Mouse (Mus musculus) forebrain, postnatal 0 days (tissue): ENCODE measurements around the gene Thrap3. TPM values are rescaled to one million over a fixed set of nuclear protein-coding genes. Genes with fewer than 3 reads are reported as not detected.

Experiments used
- ATAC-seq: fragments of 200-750 bp; cut with Nextera tagmentation; 2 replicates; pipeline ENCODE4 v1.8.0; 2017; ENCODE audit warnings: mild to moderate bottlenecking, moderate library complexity
- DNase-seq: peaks from one replicate; pipeline ENCODE4 v3.0.0-alpha.2; 2015
- H3K27ac ChIP-seq: fragments of 300-500 bp; sonication (generic); 2 replicates; pipeline ENCODE4 v1.5.1; 2014; ENCODE audit warnings: low read depth, mild to moderate bottlenecking, antibody characterized with exemption, low read length, moderate library complexity, mixed read lengths
- H3K27me3 ChIP-seq: fragments of 300-500 bp; sonication (generic); 2 replicates; pipeline ENCODE4 v1.6.1; 2014; ENCODE audit warnings: mild to moderate bottlenecking, low read length, mixed read lengths; ENCODE audit not compliant: insufficient read depth
- H3K36me3 ChIP-seq: fragments of 300-500 bp; sonication (generic); 2 replicates; pipeline ENCODE4 v1.6.1; 2014; ENCODE audit warnings: mild to moderate bottlenecking, moderate library complexity; ENCODE audit not compliant: insufficient read depth
- H3K4me1 ChIP-seq: fragments of 300-500 bp; sonication (generic); 2 replicates; pipeline ENCODE4 v1.6.1; 2014; ENCODE audit warnings: antibody characterized with exemption; ENCODE audit not compliant: insufficient read depth
- H3K4me2 ChIP-seq: fragments of 300-500 bp; sonication (generic); 2 replicates; pipeline ENCODE4 v1.6.1; 2014; ENCODE audit warnings: low read depth, mild to moderate bottlenecking, moderate library complexity
- H3K4me3 ChIP-seq: fragments of 300-500 bp; sonication (generic); 2 replicates; pipeline ENCODE4 v1.5.1; 2014; ENCODE audit warnings: low read depth, low read length, mixed read lengths
- H3K9ac ChIP-seq: fragments of 300-500 bp; sonication (generic); 2 replicates; pipeline ENCODE4 v1.6.1; 2014; ENCODE audit warnings: mild to moderate bottlenecking
- H3K9me3 ChIP-seq: fragments of 300-500 bp; sonication (generic); 2 replicates; pipeline ENCODE4 v1.6.1; 2016; ENCODE audit warnings: low read length
- CTCF ChIP-seq: sonication (generic); IDR thresholded peaks from 2 replicates; pipeline ENCODE4 v1.5.1; 2016; ENCODE audit warnings: antibody characterized with exemption, control low read depth, low read depth
- WGBS: fragments of 180-500 bp; shearing (Covaris S2); extraction: QIAGEN DNeasy Blood & Tissue Kit; methylation state at CpG from one replicate; pipeline ENCODE4 v1.1.7; 2014; 5-methylcytosine and 5-hydroxymethylcytosine counted together
- polyA plus RNA-seq: library from polyadenylated mRNA; unstranded; fragments of >200 nt; fragmentation: Nextera tagmentation; extraction: Ambion mirVana; gene quantifications from 2 replicates; pipeline ENCODE4 v1.2.1, GENCODE M21; 2015
- total RNA-seq: library from RNA; depleted of rRNA; stranded (reverse); fragments of >200 nt; gene quantifications from 2 replicates; pipeline ENCODE4 v1.2.3, GENCODE M21; 2014; rRNA removed

Thrap3 gene
- total and polyA plus RNA-seq, 2 experiments from 2014 or later, result 111 to 165 TPM

DNA sequence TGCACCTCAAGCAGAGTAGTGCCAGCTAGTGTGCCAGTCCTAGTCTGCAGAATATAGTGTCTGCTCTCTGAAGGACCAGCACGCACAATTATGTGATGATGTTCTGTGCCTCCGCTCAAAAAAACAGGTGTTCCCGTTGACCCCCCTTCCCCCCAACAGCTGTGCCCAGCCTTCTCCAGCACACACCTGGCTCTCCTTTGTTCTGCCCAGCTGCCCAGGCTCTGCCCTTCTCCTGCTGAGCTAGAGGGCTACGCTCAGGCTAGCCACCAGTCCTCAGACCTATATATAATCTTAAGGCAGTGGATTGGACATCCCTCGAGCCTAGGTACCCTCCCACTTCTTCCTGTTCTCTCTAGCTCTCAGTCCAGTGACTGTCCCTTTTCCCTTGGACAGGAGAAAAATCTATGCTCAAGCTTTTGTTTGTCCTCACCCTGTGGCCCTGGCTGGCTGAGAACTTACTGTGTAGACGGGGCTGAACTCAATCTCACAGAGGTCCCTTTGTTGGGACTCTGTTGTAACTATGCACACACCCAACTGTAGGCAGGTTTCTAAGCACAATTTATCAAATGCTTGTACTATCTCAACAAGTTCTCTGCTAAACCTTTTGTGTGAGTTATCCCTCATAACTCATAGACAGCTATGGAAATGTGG is 86.6 kb downstream of the Thrap3 start:
- Histone ChIP-seq H3K36me3 (no peaks in the 10 kb centered on the region), H3K27ac (no peak overlapping the region), H3K4me1 (peaks cover 5% of the 10 kb centered on the region; the same call in 1 of the 2 replicates), H3K4me2 (no peak overlapping the region), H3K9ac (no peak overlapping the region), H3K4me3 (no peak overlapping the region), H3K27me3 (no peaks in the 10 kb centered on the region), H3K9me3 (no peaks in the 10 kb centered on the region)
- TF ChIP-seq CTCF, result no peak
- DNase-seq (no peak), ATAC-seq (no peak)
- 72% methylated on average over 6 of the region's 6 CpGs for WGBS

DNA sequence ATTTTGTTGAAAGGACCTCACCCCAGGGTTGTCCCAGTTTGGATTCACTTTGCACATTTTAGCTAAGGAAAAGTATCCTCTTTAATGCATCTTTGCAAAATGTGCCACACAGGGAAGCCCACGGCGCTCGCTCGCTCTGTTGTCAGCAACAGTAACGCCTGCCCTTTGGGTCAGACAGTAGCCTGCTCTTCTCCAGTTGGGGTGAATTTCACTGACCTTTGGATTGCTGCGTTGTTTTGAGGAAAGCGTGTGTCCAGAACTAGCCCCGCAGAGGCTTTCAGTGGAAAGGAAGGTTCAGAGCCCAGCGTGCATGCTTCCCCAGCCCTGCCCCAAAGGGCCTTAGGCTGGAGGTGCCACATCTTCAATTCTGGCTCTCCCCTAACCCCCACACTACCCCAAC is 87.1 kb downstream of the Thrap3 start:
- ATAC-seq, result no peak
- 93% methylated on average over 9 of the region's 9 CpGs for WGBS
- H3K9ac ChIP-seq, result no peak overlapping the region
- no peak overlapping the region for H3K27ac ChIP-seq
- no peak for TF ChIP-seq CTCF
- no peak overlapping the region for H3K4me2 ChIP-seq
- no peaks in the 10 kb centered on the region for H3K27me3 ChIP-seq
- H3K4me1 ChIP-seq, result peaks cover 11% of the 10 kb centered on the region
- no peaks in the 10 kb centered on the region for H3K36me3 ChIP-seq
- H3K9me3 ChIP-seq, result no peaks in the 10 kb centered on the region
- DNase-seq, result no peak
- no peak overlapping the region for H3K4me3 ChIP-seq

Other genes starting within 250 kb of the Thrap3 start
- 0.43 and 1.3 TPM in 2 replicates for gene Csf3r, start 178.2 kb downstream of the Thrap3 start, total RNA-seq
- gene Csf3r, start 178.2 kb downstream of the Thrap3 start, polyA plus RNA-seq, result 0.38 and 0.77 TPM in 2 replicates
- gene Mrps15, start 155.8 kb downstream of the Thrap3 start, total RNA-seq, result 52.1 and 58.2 TPM in 2 replicates
- 116 and 120 TPM in 2 replicates for gene Mrps15, start 155.8 kb downstream of the Thrap3 start, polyA plus RNA-seq
- 30.8 and 32.8 TPM in 2 replicates for gene Oscp1, start 144.2 kb downstream of the Thrap3 start, total RNA-seq
- gene Oscp1, start 144.2 kb downstream of the Thrap3 start, polyA plus RNA-seq, result 37.4 and 43.7 TPM in 2 replicates
- 36.1 and 37.1 TPM in 2 replicates for gene Lsm10, start 106.1 kb downstream of the Thrap3 start, total RNA-seq
- 54.5 and 59.5 TPM in 2 replicates for gene Lsm10, start 106.1 kb downstream of the Thrap3 start, polyA plus RNA-seq
- gene Stk40, start 98.8 kb downstream of the Thrap3 start, total RNA-seq, result 11.7 and 19.6 TPM in 2 replicates
- 13.3 and 14.9 TPM in 2 replicates for gene Stk40, start 98.8 kb downstream of the Thrap3 start, polyA plus RNA-seq
- gene Eva1b, start 55.0 kb downstream of the Thrap3 start, total RNA-seq, result 12.9 and 14.4 TPM in 2 replicates
- gene Eva1b, start 55.0 kb downstream of the Thrap3 start, polyA plus RNA-seq, result 10.6 and 12.6 TPM in 2 replicates
- 1.0 and 2.1 TPM in 2 replicates for gene Sh3d21, start 39.3 kb downstream of the Thrap3 start, total RNA-seq
- 1.4 and 1.7 TPM in 2 replicates for gene Sh3d21, start 39.3 kb downstream of the Thrap3 start, polyA plus RNA-seq
- gene Map7d1, start 53.6 kb upstream of the Thrap3 start, total RNA-seq, result 105 and 115 TPM in 2 replicates
- gene Map7d1, start 53.6 kb upstream of the Thrap3 start, polyA plus RNA-seq, result 63.6 and 71.1 TPM in 2 replicates
- 143 TPM in 2 replicates for gene Trappc3, start 59.6 kb upstream of the Thrap3 start, total RNA-seq
- 199 and 202 TPM in 2 replicates for gene Trappc3, start 59.6 kb upstream of the Thrap3 start, polyA plus RNA-seq
- 6.5 and 11.6 TPM in 2 replicates for gene Col8a2, start 84.0 kb upstream of the Thrap3 start, total RNA-seq
- 2.5 and 3.0 TPM in 2 replicates for gene Col8a2, start 84.0 kb upstream of the Thrap3 start, polyA plus RNA-seq
- 72.1 and 74.8 TPM in 2 replicates for gene Adprhl2, start 118.9 kb upstream of the Thrap3 start, total RNA-seq
- 77.8 and 83.3 TPM in 2 replicates for gene Adprhl2, start 118.9 kb upstream of the Thrap3 start, polyA plus RNA-seq
- 2.1 and 3.4 TPM in 2 replicates for gene Tekt2, start 122.9 kb upstream of the Thrap3 start, total RNA-seq
- gene Tekt2, start 122.9 kb upstream of the Thrap3 start, polyA plus RNA-seq, result 9.7 and 16.3 TPM in 2 replicates
- gene Ago3, start 226.8 kb upstream of the Thrap3 start, total RNA-seq, result 7.3 and 11.4 TPM in 2 replicates
- 9.6 and 13.2 TPM in 2 replicates for gene Ago3, start 226.8 kb upstream of the Thrap3 start, polyA plus RNA-seq